Mouse (Mus musculus) kidney, postnatal 0 days (tissue): ENCODE data around the gene Parp8. TPM values are rescaled to one million over a fixed set of nuclear protein-coding genes. Genes with fewer than 3 reads are reported as not detected.
A peak's percentile ranks its signal among the peaks of the same experiment; 100 is the strongest.

Experiments
- ATAC-seq: fragments of 200-750 bp; cut with Nextera tagmentation; replicated peaks from 2 replicates; pipeline ENCODE4 v1.8.0; 2017; ENCODE audit warnings: low read depth, moderate number of reproducible peaks, moderate TSS enrichment, moderate library complexity; ENCODE audit not compliant: low FRiP score
- DNase-seq: peaks from one replicate; pipeline ENCODE4 v3.0.0-alpha.2; 2016; ENCODE audit warnings: low spot score
- H3K27ac ChIP-seq: fragments of 300-500 bp; sonication (generic); 2 replicates; pipeline ENCODE4 v1.5.1; 2014; ENCODE audit warnings: mild to moderate bottlenecking
- H3K27me3 ChIP-seq: fragments of 300-500 bp; sonication (generic); 2 replicates; pipeline ENCODE4 v1.6.1; 2014; ENCODE audit warnings: low read length, mixed read lengths; ENCODE audit not compliant: insufficient read depth
- H3K36me3 ChIP-seq: fragments of 300-500 bp; sonication (generic); 2 replicates; pipeline ENCODE4 v1.6.1; 2014; ENCODE audit warnings: low read length, mixed read lengths; ENCODE audit not compliant: insufficient read depth
- H3K4me1 ChIP-seq: fragments of 300-500 bp; sonication (generic); replicated peaks from 2 replicates; pipeline ENCODE4 v1.6.1; 2014; ENCODE audit warnings: antibody characterized with exemption, low read length, mixed read lengths; ENCODE audit not compliant: insufficient read depth
- H3K4me2 ChIP-seq: fragments of 300-500 bp; sonication (generic); 2 replicates; pipeline ENCODE4 v1.6.1; 2014; ENCODE audit warnings: mild to moderate bottlenecking, low read length, moderate library complexity, mixed read lengths
- H3K4me3 ChIP-seq: fragments of 300-500 bp; sonication (generic); replicated peaks from 2 replicates; pipeline ENCODE4 v1.5.1; 2014; ENCODE audit warnings: low read depth, low read length
- H3K9ac ChIP-seq: fragments of 300-500 bp; sonication (generic); 2 replicates; pipeline ENCODE4 v1.6.1; 2014; ENCODE audit warnings: low read depth, low read length
- H3K9me3 ChIP-seq: fragments of 300-500 bp; sonication (generic); replicated peaks from 2 replicates; pipeline ENCODE4 v1.6.1; 2016; ENCODE audit warnings: low read length, inconsistent platforms, mixed read lengths
- CTCF ChIP-seq: IDR thresholded peaks from 2 replicates; pipeline ENCODE4 v1.5.1; 2016; ENCODE audit warnings: antibody characterized with exemption, low read depth, mild to moderate bottlenecking, moderate library complexity
- WGBS: fragments of 180-500 bp; shearing (Covaris S2); extraction: QIAGEN DNeasy Blood & Tissue Kit; methylation state at CpG from one replicate; pipeline ENCODE4 v1.1.7; 2014; 5-methylcytosine and 5-hydroxymethylcytosine counted together
- polyA plus RNA-seq: library from polyadenylated mRNA; unstranded; fragments of >200 nt; fragmentation: Nextera tagmentation; extraction: Ambion mirVana; gene quantifications from 2 replicates; pipeline ENCODE4 v1.2.1, GENCODE M21; 2015

The Parp8 gene
- 11.7 and 12.9 TPM in 2 replicates for polyA plus RNA-seq

- peak; percentile 79 for DNase-seq
- no peaks in the 10 kb centered on the region for H3K4me1 ChIP-seq
- no peaks in the 10 kb centered on the region for H3K36me3 ChIP-seq
- peak within 1 kb of the TSS; percentile 98 for H3K4me2 ChIP-seq
- TF ChIP-seq CTCF, result no peak
- peak; percentile 60 for ATAC-seq
- H3K9ac ChIP-seq, result peak within 1 kb of the TSS; percentile 90
- H3K27ac ChIP-seq, result peak within 1 kb of the TSS; percentile 86
- H3K4me3 ChIP-seq, result peak within 1 kb of the TSS; percentile 87
- no peaks in the 10 kb centered on the region for H3K9me3 ChIP-seq
- no peaks in the 10 kb centered on the region for H3K27me3 ChIP-seq
- WGBS, result under 1% methylated on average over 40 of the region's 67 CpGs
Measured at GRCm38 (mm10) chr13:117025226-117026067, at the start of gene Parp8. Gene Parp8 (minus strand): TSS chr13:117025537.

GRCm38 (mm10) chr13:117062628-117063315, 37.4 kb upstream of the Parp8 start:
- no peak for ATAC-seq
- Histone ChIP-seq H3K27ac (no peak overlapping the region), H3K36me3 (no peaks in the 10 kb centered on the region)

GRCm38 (mm10) chr13:117056466-117056865, 31.1 kb upstream of the Parp8 start:
- WGBS, result 64% methylated on average over 2 of the region's 2 CpGs

More at GRCm38 (mm10) chr13:117062628-117063315, 37.4 kb upstream of the Parp8 start:
- no peaks in the 10 kb centered on the region for H3K4me1 ChIP-seq
- 42% methylated on average over 17 of the region's 17 CpGs for WGBS
- H3K4me2 ChIP-seq, result peak overlapping the region; percentile 13; the same call in 1 of the 2 replicates
- DNase-seq, result no peak
- H3K9ac ChIP-seq, result no peak overlapping the region
- no peak for TF ChIP-seq CTCF
- H3K4me3 ChIP-seq, result no peak overlapping the region
- H3K9me3 ChIP-seq, result no peaks in the 10 kb centered on the region
- H3K27me3 ChIP-seq, result no peaks in the 10 kb centered on the region

DNA sequence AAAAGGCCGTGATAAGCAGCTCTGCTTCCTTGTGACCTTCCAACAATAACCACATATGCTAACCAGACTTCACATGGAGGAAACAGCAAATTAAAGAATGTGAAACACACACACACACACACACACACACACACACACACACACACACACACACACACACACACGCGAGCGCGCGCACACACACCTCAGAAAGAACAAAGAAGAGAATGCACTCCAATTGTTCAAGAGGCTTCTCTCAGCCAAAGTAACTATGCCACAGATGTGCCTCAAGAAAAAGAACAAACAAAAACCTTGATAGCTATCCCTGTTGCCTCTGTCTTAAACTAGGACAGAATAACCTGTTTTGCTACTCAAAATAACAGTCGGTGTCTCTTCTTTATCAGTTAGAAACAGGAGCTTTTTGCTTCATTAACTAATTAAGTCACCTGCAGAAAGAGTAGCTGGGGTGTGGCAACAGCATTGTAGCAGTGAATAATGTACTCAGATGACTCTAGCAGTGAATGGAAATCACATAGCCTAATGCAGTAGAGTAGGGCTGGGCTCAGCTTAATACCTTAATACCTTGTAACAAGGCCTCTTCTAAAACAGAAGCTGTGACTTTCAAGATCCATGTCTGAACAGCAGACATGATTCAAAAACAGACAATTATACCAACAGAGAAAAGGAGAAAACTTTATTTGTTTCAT, 29.6 kb upstream of the Parp8 start:
- Histone ChIP-seq H3K27me3 (no peaks in the 10 kb centered on the region), H3K9ac (no peak overlapping the region), H3K9me3 (no peaks in the 10 kb centered on the region), H3K27ac (no peak overlapping the region), H3K4me2 (no peak overlapping the region), H3K4me3 (no peak overlapping the region), H3K4me1 (no peaks in the 10 kb centered on the region), H3K36me3 (no peaks in the 10 kb centered on the region)
- DNase-seq (no peak), ATAC-seq (no peak)
- WGBS, result 85% methylated on average over 7 of the region's 7 CpGs
- TF ChIP-seq CTCF, result no peak

More at GRCm38 (mm10) chr13:117056466-117056865, 31.1 kb upstream of the Parp8 start:
- no peaks in the 10 kb centered on the region for H3K4me1 ChIP-seq
- DNase-seq (no peak), ATAC-seq (no peak)
- H3K4me2 ChIP-seq, result no peak overlapping the region
- no peak overlapping the region for H3K27ac ChIP-seq
- no peaks in the 10 kb centered on the region for H3K36me3 ChIP-seq
- no peak overlapping the region for H3K9ac ChIP-seq
- no peaks in the 10 kb centered on the region for H3K9me3 ChIP-seq
- no peak for TF ChIP-seq CTCF
- H3K27me3 ChIP-seq, result no peaks in the 10 kb centered on the region
- H3K4me3 ChIP-seq, result no peak overlapping the region

DNA sequence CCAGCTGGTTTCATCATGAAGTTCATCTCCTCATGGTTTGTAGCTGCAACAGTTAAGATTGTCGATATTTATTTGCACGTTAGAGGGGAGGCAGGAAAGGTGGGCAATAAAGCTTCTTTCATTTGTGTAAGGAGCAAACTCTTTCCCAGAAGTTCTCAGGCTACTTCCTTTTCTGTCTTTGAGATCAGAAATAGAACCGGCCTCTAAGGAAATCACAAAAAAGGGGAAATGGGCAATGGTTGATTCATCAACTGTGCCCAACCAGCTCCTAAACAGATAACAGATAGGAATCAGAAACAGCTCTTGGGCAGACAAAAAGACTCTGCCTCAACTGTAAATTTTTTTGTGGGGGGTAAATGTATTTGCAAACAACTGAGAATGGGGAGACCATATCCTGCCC, 27.4 kb upstream of the Parp8 start:
- Histone ChIP-seq H3K27me3 (no peaks in the 10 kb centered on the region), H3K9ac (no peak overlapping the region), H3K27ac (no peak overlapping the region), H3K9me3 (no peaks in the 10 kb centered on the region), H3K4me3 (no peak overlapping the region), H3K36me3 (no peaks in the 10 kb centered on the region), H3K4me2 (no peak overlapping the region), H3K4me1 (no peaks in the 10 kb centered on the region)
- ATAC-seq, result no peak
- WGBS, result 75% methylated on average over 3 of the region's 3 CpGs
- DNase-seq, result no peak
- no peak for TF ChIP-seq CTCF

- H3K9me3 ChIP-seq, result no peaks in the 10 kb centered on the region
- DNase-seq (no peak), ATAC-seq (no peak)
- H3K4me3 ChIP-seq, result no peak overlapping the region
- H3K27me3 ChIP-seq, result no peaks in the 10 kb centered on the region
- H3K4me2 ChIP-seq, result no peak overlapping the region
- H3K9ac ChIP-seq, result no peak overlapping the region
- no peak for TF ChIP-seq CTCF
- H3K36me3 ChIP-seq, result no peaks in the 10 kb centered on the region
- H3K27ac ChIP-seq, result no peak overlapping the region
- H3K4me1 ChIP-seq, result no peaks in the 10 kb centered on the region
- WGBS, result 83% methylated on average over 5 of the region's 5 CpGs
Measured at GRCm38 (mm10) chr13:117048541-117048971, 23.2 kb upstream of the Parp8 start.
